Mouse (Mus musculus) heart, adult 2 months (tissue): ENCODE results near the gene Nthl1. TPM values are rescaled to one million over a fixed set of nuclear protein-coding genes. Genes with fewer than 3 reads are reported as not detected.

ENCODE experiments used
- DNase-seq, 2 experiments: peaks; one replicate each; pipeline ENCODE4 v3.0.0; 2021
- H3K27ac ChIP-seq: fragments of 200-600 bp; 2 replicates; pipeline ENCODE4 v1.8.1; 2022
- H3K27me3 ChIP-seq: fragments of 200-500 bp; 2 replicates; pipeline ENCODE4 v1.6.1; 2012; ENCODE audit warnings: mild to moderate bottlenecking, low read length, inconsistent platforms, mixed read lengths; ENCODE audit not compliant: control insufficient read depth, insufficient read depth
- H3K36me3 ChIP-seq: fragments of 200-500 bp; 2 replicates; pipeline ENCODE4 v1.6.1; 2012; ENCODE audit warnings: low read length, inconsistent platforms; ENCODE audit not compliant: control insufficient read depth, insufficient read depth
- H3K4me1 ChIP-seq: fragments of 200-500 bp; 2 replicates; pipeline ENCODE4 v1.6.1; 2011; ENCODE audit warnings: low read length; ENCODE audit not compliant: control insufficient read depth, insufficient read depth
- H3K4me3 ChIP-seq: fragments of 200-600 bp; 2 replicates; pipeline ENCODE4 v1.8.1; 2022
- H3K79me2 ChIP-seq: fragments of 200-500 bp; replicated peaks from 2 replicates; pipeline ENCODE4 v1.6.1; 2012; ENCODE audit warnings: mild to moderate bottlenecking, inconsistent platforms, low read length, moderate library complexity, mixed read lengths; ENCODE audit not compliant: control insufficient read depth, insufficient read depth
- H3K9ac ChIP-seq: fragments of 200-500 bp; 2 replicates; pipeline ENCODE4 v1.6.1; 2012; ENCODE audit warnings: low read depth, mild to moderate bottlenecking, control low read depth, inconsistent platforms, low read length, mixed read lengths
- CTCF ChIP-seq: fragments of 200-600 bp; IDR thresholded peaks from 2 replicates; pipeline ENCODE4 v1.8.1; 2022; ENCODE audit warnings: antibody characterized with exemption, mild to moderate bottlenecking, moderate library complexity
- EP300 ChIP-seq: fragments of 200-500 bp; IDR thresholded peaks from 2 replicates; pipeline ENCODE4 v1.6.1; 2011; ENCODE audit warnings: low read depth, low read length, control low read depth; ENCODE audit not compliant: insufficient read depth
- POLR2A ChIP-seq: fragments of 200-500 bp; IDR thresholded peaks from 2 replicates; pipeline ENCODE4 v1.6.1; 2011; ENCODE audit warnings: mild to moderate bottlenecking, low read depth, low read length, control low read depth; ENCODE audit not compliant: insufficient read depth
- WGBS: fragments of 180-500 bp; shearing (Covaris S2); methylation state at CpG from one replicate; pipeline ENCODE4 v1.1.7; 2018; 5-methylcytosine and 5-hydroxymethylcytosine counted together
- intact Hi-C: fragments of 180-260 bp; cut with DNase I; formaldehyde crosslinking; loops from one replicate; pipeline ENCODE4 v1.15.1; 2025
- polyA plus RNA-seq: library from polyadenylated mRNA; depleted of rRNA; stranded (reverse); fragments of >200 nt; gene quantifications from 2 replicates; pipeline ENCODE4 v1.2.3, GENCODE M21; 2012
- total RNA-seq, 2 experiments: library from RNA; stranded (reverse); gene quantifications; 2 replicates each; pipeline ENCODE4 v1.2.3; 2021

Gene Nthl1
- total and polyA plus RNA-seq, 3 experiments, result 2.9 to 7.0 (median 3.4) TPM

GRCm38 (mm10) chr17:24608874-24609273 lies 23.6 kb upstream of the Nthl1 start:
- intact Hi-C loops, result no loop called here

GRCm38 (mm10) chr17:24610711-24611110 lies 21.8 kb upstream of the Nthl1 start:
- no peaks in the 10 kb centered on the region for H3K79me2 ChIP-seq
- no peaks in the 10 kb centered on the region for H3K36me3 ChIP-seq
- H3K4me3 ChIP-seq, result no peak overlapping the region
- intact Hi-C loops, result no loop called here
- no peak overlapping the region for H3K9ac ChIP-seq
- no peak overlapping the region for H3K27ac ChIP-seq
- no peaks in the 10 kb centered on the region for H3K4me1 ChIP-seq
- TF ChIP-seq EP300, result no peak
- no peak for TF ChIP-seq POLR2A
- TF ChIP-seq CTCF, result no peak
- no peak for DNase-seq
- no peaks in the 10 kb centered on the region for H3K27me3 ChIP-seq
- WGBS, result 30% methylated on average over 2 of the region's 2 CpGs

More at GRCm38 (mm10) chr17:24608874-24609273, 23.6 kb upstream of the Nthl1 start:
- Histone ChIP-seq H3K79me2 (no peaks in the 10 kb centered on the region), H3K4me1 (no peaks in the 10 kb centered on the region), H3K27ac (no peak overlapping the region), H3K36me3 (no peaks in the 10 kb centered on the region), H3K9ac (no peak overlapping the region), H3K27me3 (no peaks in the 10 kb centered on the region), H3K4me3 (no peak overlapping the region)
- DNase-seq, result no peak
- 85% methylated on average over 8 of the region's 8 CpGs for WGBS
- TF ChIP-seq CTCF (no peak), POLR2A (no peak), EP300 (no peak)

GRCm38 (mm10) chr17:24617561-24618194 lies 14.8 kb upstream of the Nthl1 start:
- 77% methylated on average over 14 of the region's 14 CpGs for WGBS
- TF ChIP-seq POLR2A, result no peak
- peak; percentile 40 for TF ChIP-seq CTCF
- Histone ChIP-seq H3K36me3 (no peaks in the 10 kb centered on the region), H3K9ac (no peak overlapping the region), H3K4me3 (no peak overlapping the region), H3K27me3 (no peaks in the 10 kb centered on the region), H3K4me1 (no peaks in the 10 kb centered on the region), H3K27ac (no peak overlapping the region), H3K79me2 (no peaks in the 10 kb centered on the region)
- no peak for DNase-seq
- intact Hi-C loops, result no loop called here

- intact Hi-C loops, result no loop called here
- TF ChIP-seq CTCF (no peak), POLR2A (no peak), EP300 (no peak)
Observed at GRCm38 (mm10) chr17:24625472-24625871, 7.0 kb upstream of the Nthl1 start.

GRCm38 (mm10) chr17:24628646-24629045 lies 3.8 kb upstream of the Nthl1 start:
- intact Hi-C loops, result loop anchor here (2.0 kb wide), 1 partner anchor 90 kb away; no protein-coding TSS in a partner anchor
- Histone ChIP-seq H3K4me1 (peaks cover 8% of the 10 kb centered on the region), H3K36me3 (no peaks in the 10 kb centered on the region), H3K27me3 (no peaks in the 10 kb centered on the region), H3K4me3 (no peak overlapping the region), H3K9ac (no peak overlapping the region), H3K27ac (no peak overlapping the region), H3K79me2 (no peaks in the 10 kb centered on the region)
- TF ChIP-seq EP300 (peak; percentile 87; the same call in 1 of the 2 replicates), POLR2A (no peak), CTCF (peak; percentile 100)
- WGBS, result 17% methylated on average over 5 of the region's 5 CpGs
- DNase-seq, result peak; percentile 70 to 82

More at GRCm38 (mm10) chr17:24625472-24625871, 7.0 kb upstream of the Nthl1 start:
- Histone ChIP-seq H3K79me2 (no peaks in the 10 kb centered on the region), H3K4me3 (no peak overlapping the region), H3K9ac (no peak overlapping the region), H3K27ac (no peak overlapping the region), H3K4me1 (peaks cover 1% of the 10 kb centered on the region), H3K27me3 (no peaks in the 10 kb centered on the region), H3K36me3 (no peaks in the 10 kb centered on the region)
- 84% methylated on average over 8 of the region's 8 CpGs for WGBS
- DNase-seq, result no peak

GRCm38 (mm10) chr17:24630072-24630471 lies 2.4 kb upstream of the Nthl1 start:
- intact Hi-C loops, result no loop called here
- peaks cover 18% of the 10 kb centered on the region for H3K4me1 ChIP-seq
- no peak for DNase-seq
- no peak overlapping the region for H3K4me3 ChIP-seq
- no peak overlapping the region for H3K27ac ChIP-seq
- no peaks in the 10 kb centered on the region for H3K36me3 ChIP-seq
- no peak overlapping the region for H3K9ac ChIP-seq
- TF ChIP-seq CTCF (no peak), POLR2A (no peak), EP300 (no peak)
- H3K79me2 ChIP-seq, result no peaks in the 10 kb centered on the region
- H3K27me3 ChIP-seq, result no peaks in the 10 kb centered on the region
- 84% methylated on average over 14 of the region's 14 CpGs for WGBS
